11 mouse cellular contexts compared by ENCODE assay signal in genomic region chr11:49086858-49087361, GRCm38 (mm10). TPM values are rescaled to one million over a fixed set of nuclear protein-coding genes. Genes with fewer than 3 reads are reported as not detected.
A peak's percentile ranks its signal among the peaks of the same experiment; 100 is the strongest.
DNase-seq lines count a peak whose midpoint lies in the region; ATAC-seq and TF ChIP-seq lines count a peak whose summit lies in the region.
"Had no signal": no experiment of that assay in that cellular context is flagged by ENCODE, and none has a peak within 500 bp of the region (broad histone marks: within the 10 kb centered on the region; RNA-seq: fewer than 3 reads in every experiment).

No protein-coding gene starts in this region.

- peak overlapping the region; percentile 21 for H3K27ac ChIP-seq in bone marrow macrophage, adult 2 months (ENCODE audit: insufficient read depth, low read depth, low read length)
- peak overlapping the region; percentile 94 for H3K27ac ChIP-seq in liver, embryonic 12.5 days

- H3K9ac ChIP-seq in liver, embryonic 12.5 days: peak overlapping the region; percentile 73

- no peaks in the 10 kb centered on the region for H3K27me3 ChIP-seq in liver, embryonic 12.5 days (replicated peaks)

- ATAC-seq in liver, embryonic 12.5 days: no peak

- 70% methylated on average over 6 of the region's 6 CpGs for WGBS in liver, embryonic 12.5 days (ENCODE audit: insufficient replicate concordance)

- H3K9me3 ChIP-seq in liver, embryonic 12.5 days (replicated peaks): no peaks in the 10 kb centered on the region

- H3K36me3 ChIP-seq in liver, embryonic 12.5 days: no peaks in the 10 kb centered on the region

- H3K4me3 ChIP-seq in bone marrow macrophage, adult 2 months (ENCODE audit: insufficient read depth, low read length): peak overlapping the region; percentile 48
- no peak overlapping the region for H3K4me3 ChIP-seq in liver, embryonic 12.5 days

- no peak for TF ChIP-seq CTCF in bone marrow macrophage, adult 2 months (IDR thresholded peaks at IDR 0.05; ENCODE audit: low read depth, low read length)

- DNase-seq in ovary, postnatal 36 days (ENCODE audit: low spot score): peak; percentile 12
- DNase-seq in ovary, adult 18-20 months (ENCODE audit: low spot score): no peak
- DNase-seq in thymus, postnatal 0 days (ENCODE audit: low spot score): peak; percentile 52
- DNase-seq in frontal cortex, postnatal 14 days (ENCODE audit: low spot score in 2 of 2): no peak
- no peak for DNase-seq in cerebellum, postnatal 36 days
- no peak for DNase-seq in kidney, postnatal 10 days
- DNase-seq: cerebellum, postnatal 25 days; left cerebral cortex, postnatal 4 days had no signal

- peak overlapping the region; percentile 47 for H3K4me2 ChIP-seq in liver, embryonic 12.5 days

- H3K4me1 ChIP-seq in bone marrow macrophage, adult 2 months (ENCODE audit: control insufficient read depth, insufficient read depth, low read length): peaks cover 25% of the 10 kb centered on the region
- H3K4me1 ChIP-seq in liver, embryonic 12.5 days: peaks cover 97% of the 10 kb centered on the region

- TF ChIP-seq POLR2A in bone marrow macrophage, adult 2 months (IDR thresholded peaks at IDR 0.05; ENCODE audit: borderline replicate concordance, low read depth, low read length): no peak

RNA-seq across cellular contexts. Expression of gene Ifi47, which starts 10.5 kb away (rescaled TPM):
- 49.2 and 51.9 TPM in 2 replicates for polyA plus RNA-seq in bone marrow macrophage, adult 2 months (2012; ENCODE audit: insufficient read depth, insufficient read length, missing spikeins)
- 7.0 and 7.2 TPM in 2 replicates for polyA plus RNA-seq in liver, embryonic 12.5 days (2016; fragmentation: Nextera tagmentation; extraction: Ambion mirVana)
- 87.1 and 88.7 TPM in 2 replicates for polyA plus RNA-seq in thymus, postnatal 0 days (2015; fragmentation: Nextera tagmentation; extraction: Ambion mirVana)

RNA-seq across cellular contexts. Expression of gene Tgtp2, which starts 22.9 kb away (rescaled TPM):
- 11.8 and 21.4 TPM in 2 replicates for polyA plus RNA-seq in bone marrow macrophage, adult 2 months (2012; ENCODE audit: insufficient read depth, insufficient read length, missing spikeins)
- polyA plus RNA-seq in liver, embryonic 12.5 days (2016; fragmentation: Nextera tagmentation; extraction: Ambion mirVana): 0.12 and 0.15 TPM in 2 replicates
- 58.7 and 59.3 TPM in 2 replicates for polyA plus RNA-seq in thymus, postnatal 0 days (2015; fragmentation: Nextera tagmentation; extraction: Ambion mirVana)
- polyA plus RNA-seq: neural tube, embryonic 11.5 days had no signal

RNA-seq across cellular contexts. Expression of gene Olfr1396, which starts 27.8 kb away (rescaled TPM):
- not detected in 2 replicates for polyA plus RNA-seq in bone marrow macrophage, adult 2 months (2012; ENCODE audit: insufficient read depth, insufficient read length, missing spikeins)
- not detected in 2 replicates for polyA plus RNA-seq in liver, embryonic 12.5 days (2016; fragmentation: Nextera tagmentation; extraction: Ambion mirVana)
- 0.10 and 0.16 TPM in 2 replicates for polyA plus RNA-seq in thymus, postnatal 0 days (2015; fragmentation: Nextera tagmentation; extraction: Ambion mirVana)
- polyA plus RNA-seq: neural tube, embryonic 11.5 days had no signal

RNA-seq across cellular contexts. Expression of gene 9930111J21Rik2, which starts 35.9 kb away (rescaled TPM):
- polyA plus RNA-seq in bone marrow macrophage, adult 2 months (2012; ENCODE audit: insufficient read depth, insufficient read length, missing spikeins): 72.7 and 91.8 TPM in 2 replicates
- 0.71 and 0.88 TPM in 2 replicates for polyA plus RNA-seq in liver, embryonic 12.5 days (2016; fragmentation: Nextera tagmentation; extraction: Ambion mirVana)
- polyA plus RNA-seq in thymus, postnatal 0 days (2015; fragmentation: Nextera tagmentation; extraction: Ambion mirVana): 1.1 and 1.5 TPM in 2 replicates

RNA-seq across cellular contexts. Expression of gene Olfr1395, which starts 55.2 kb away (rescaled TPM):
- polyA plus RNA-seq in bone marrow macrophage, adult 2 months (2012; ENCODE audit: insufficient read depth, insufficient read length, missing spikeins): not detected in 2 replicates
- not detected in 2 replicates for polyA plus RNA-seq in liver, embryonic 12.5 days (2016; fragmentation: Nextera tagmentation; extraction: Ambion mirVana)
- not detected in 2 replicates for polyA plus RNA-seq in thymus, postnatal 0 days (2015; fragmentation: Nextera tagmentation; extraction: Ambion mirVana)
- polyA plus RNA-seq: neural tube, embryonic 11.5 days had no signal

Comparison
In these comparisons a context has a peak if more than half of its experiments do, and no peak if none do; other contexts are left out.
1. DNase-seq: peak in ovary, postnatal 36 days (single experiment) and thymus, postnatal 0 days (single experiment); none in ovary, adult 18-20 months (single experiment), frontal cortex, postnatal 14 days (0 of 2), cerebellum, postnatal 36 days (0 of 2) and kidney, postnatal 10 days (single experiment).
2. RNA of gene Tgtp2, which starts 22.9 kb away (polyA plus RNA-seq): 58.7 to 59.3 TPM in thymus, postnatal 0 days and 11.8 to 21.4 TPM in bone marrow macrophage, adult 2 months; 0.12 to 0.15 TPM in liver, embryonic 12.5 days; every median in the first group is over 10 times any median in the second.